Mouse (Mus musculus): ENCODE measurements at regions not wholly inside any gene's neighbourhood (a gene's known extent, or its start where the extent isn't known, plus 50 kb on each side); places are given as distances from the start of the nearest gene placed in this dataset.

DNA sequence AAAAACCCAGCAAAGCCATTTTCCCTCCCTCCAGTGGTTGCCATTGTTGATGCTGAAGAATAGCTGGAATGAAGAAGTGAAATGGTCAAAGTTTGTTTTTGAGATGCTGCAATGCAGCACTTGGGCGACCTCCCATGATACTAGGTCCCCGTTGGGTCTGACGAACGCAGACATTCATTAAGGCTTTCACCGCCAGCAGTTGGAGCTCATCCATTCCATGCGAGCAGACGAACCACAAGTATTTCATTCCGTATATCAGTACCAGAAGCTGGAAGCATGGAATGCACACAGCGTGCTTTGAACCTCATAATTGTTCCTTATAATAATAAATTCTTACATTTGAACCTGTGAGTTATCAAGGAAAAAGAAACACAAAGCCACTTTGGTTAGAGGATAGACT is 86.9 kb upstream of the Kcnj16 start:
- DNase-seq (ENCODE audit: extremely low read depth, low read depth, low spot score), result no peak

DNA sequence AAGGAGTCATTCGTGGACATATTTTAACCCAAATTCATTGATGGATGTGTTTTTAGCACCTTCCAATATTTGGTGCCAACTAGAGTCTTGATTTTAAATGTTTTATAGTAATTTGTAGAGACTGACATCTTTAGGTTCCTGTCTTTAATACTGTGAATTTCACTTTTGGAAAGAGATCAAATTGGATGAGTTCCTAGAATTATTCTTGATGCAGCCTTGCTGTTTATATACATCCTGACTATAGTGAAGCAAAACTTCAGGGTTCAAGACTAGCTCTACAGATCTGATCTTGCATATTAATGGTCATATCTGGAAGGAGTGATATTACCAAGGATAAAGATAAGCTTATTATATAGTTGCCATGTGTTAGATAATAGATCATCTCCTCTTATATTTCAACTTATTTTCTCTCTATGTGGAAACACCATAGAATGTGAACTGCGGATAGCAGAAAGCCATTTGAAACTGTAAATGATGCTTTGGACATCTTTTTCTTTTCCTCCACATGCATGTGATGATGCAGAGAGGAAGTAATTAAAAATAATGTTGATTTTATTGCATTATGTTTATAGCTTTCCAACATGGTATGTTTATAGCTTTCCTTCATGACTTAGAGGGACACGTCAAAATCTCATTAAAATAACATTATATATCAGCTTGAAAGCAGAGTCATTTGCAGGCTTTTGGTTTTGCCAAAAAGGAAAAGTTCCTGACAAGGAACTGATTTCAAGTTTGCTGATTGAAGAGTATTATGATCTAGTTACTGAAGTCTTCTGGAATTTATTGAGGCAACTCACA is 78.3 kb upstream of the Kcnj16 start:
- DNase-seq (ENCODE audit: extremely low read depth, low read depth, low spot score), result no peak

DNA sequence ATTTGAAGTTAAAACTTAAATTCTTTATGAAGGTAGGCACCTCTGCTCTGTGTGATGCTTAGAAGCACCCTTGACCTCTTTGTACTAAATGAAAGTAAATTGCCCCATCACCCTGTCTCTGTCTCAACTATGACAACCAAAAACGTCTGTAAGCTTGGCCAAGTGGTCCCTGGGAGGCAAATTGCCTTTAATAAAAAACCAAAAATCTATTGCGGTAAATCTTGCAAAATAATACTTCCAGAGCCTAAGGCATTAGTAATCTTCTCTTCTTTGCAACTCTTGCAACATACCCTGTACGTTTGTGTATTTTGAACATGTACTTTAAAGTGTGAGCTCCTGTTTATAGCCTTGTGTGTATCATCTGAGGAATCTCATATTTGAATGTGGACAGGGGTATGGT is 77.4 kb upstream of the Kcnj16 start:
- peak; percentile 7 for DNase-seq (ENCODE audit: extremely low read depth, low read depth, low spot score)

DNA sequence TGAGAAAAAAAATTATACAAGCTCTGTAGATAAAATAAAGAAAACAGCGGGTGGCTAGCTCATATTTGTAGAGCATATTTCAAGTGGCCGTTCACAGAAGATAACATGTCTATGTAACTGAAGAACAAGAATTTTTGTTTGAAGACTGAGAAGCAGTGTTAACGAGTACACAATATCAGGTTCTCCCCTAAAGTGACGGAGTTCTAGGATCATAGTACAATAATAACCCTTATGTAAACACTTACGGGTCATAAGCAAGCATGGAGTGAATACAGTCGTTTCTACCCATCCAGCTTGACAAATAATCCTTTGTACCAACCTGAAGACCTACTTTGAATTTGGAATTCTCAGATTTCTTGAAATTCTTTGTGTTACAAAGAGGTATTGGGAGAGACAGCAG is 64.9 kb upstream of the Kcnj16 start:
- DNase-seq (ENCODE audit: extremely low read depth, low read depth, low spot score), result no peak
